Comparison of ENCODE assay signal across 1 mouse cellular context in the genomic region with DNA sequence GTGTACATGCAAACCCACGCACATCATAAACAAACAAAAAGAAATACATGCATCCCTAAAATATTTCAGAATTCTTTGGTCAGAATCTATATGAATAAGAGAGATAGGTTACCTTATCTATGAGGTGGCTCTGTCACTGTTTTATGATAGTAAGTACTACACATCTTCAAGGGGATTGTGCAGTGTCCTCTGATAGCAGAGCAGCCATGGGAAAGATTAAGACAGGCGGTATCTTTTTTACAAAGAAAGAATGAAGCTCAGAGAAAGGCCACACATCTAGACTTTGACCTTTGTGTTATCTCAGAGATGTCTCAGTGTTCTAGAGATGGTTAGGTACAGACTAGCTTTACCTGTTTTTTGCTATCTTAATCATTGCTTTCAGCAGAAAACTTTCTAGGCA.
TF ChIP-seq lines count a peak whose summit lies in the region.

No protein-coding gene starts in this region.

TF ChIP-seq in MEL, 35 proteins besides CTCF, POLR2A, EP300 and RAD21 (continued from another document):
- no peak for TF ChIP-seq JUND (IDR thresholded peaks at IDR 0.05; ENCODE audit: low read depth, low read length)
